In genomic region chr1:72600778-72601177, GRCm38 (mm10) we compare ENCODE assay signal across 20 mouse cellular contexts. TPM values are rescaled to one million over a fixed set of nuclear protein-coding genes. Genes with fewer than 3 reads are reported as not detected.
A peak's percentile ranks its signal among the peaks of the same experiment; 100 is the strongest.
DNase-seq lines count a peak whose midpoint lies in the region; ATAC-seq and TF ChIP-seq lines count a peak whose summit lies in the region.
"Had no signal": no experiment of that assay in that cellular context is flagged by ENCODE, and none has a peak within 500 bp of the region (broad histone marks: within the 10 kb centered on the region; RNA-seq: fewer than 3 reads in every experiment).

No protein-coding gene starts in this region.

- H3K27me3 ChIP-seq in hindbrain, postnatal 0 days (ENCODE audit: insufficient read depth, low read length): no peaks in the 10 kb centered on the region
- no peaks in the 10 kb centered on the region for H3K27me3 ChIP-seq in hindbrain, embryonic 10.5 days (ENCODE audit: insufficient read depth, poor library complexity, severe bottlenecking)
- no peaks in the 10 kb centered on the region for H3K27me3 ChIP-seq in heart, embryonic 15.5 days
- H3K27me3 ChIP-seq: embryonic facial prominence, embryonic 13.5 days; hindbrain, embryonic 13.5 days; kidney, embryonic 15.5 days; limb, embryonic 15.5 days; neural tube, embryonic 13.5 days had no signal

- intact Hi-C loops in heart, postnatal 14 days (cut with DNase I): no loop called here
- intact Hi-C loops in left cerebral cortex, adult 2 months (cut with DNase I): no loop called here

- no peaks in the 10 kb centered on the region for H3K9me3 ChIP-seq in hindbrain, postnatal 0 days (ENCODE audit: low read length)
- H3K9me3 ChIP-seq in hindbrain, embryonic 10.5 days: no peaks in the 10 kb centered on the region
- no peaks in the 10 kb centered on the region for H3K9me3 ChIP-seq in heart, embryonic 15.5 days (replicated peaks)
- H3K9me3 ChIP-seq: embryonic facial prominence, embryonic 13.5 days; G1E; hindbrain, embryonic 13.5 days; kidney, embryonic 15.5 days; limb, embryonic 15.5 days; neural tube, embryonic 13.5 days had no signal

- H3K36me3 ChIP-seq in hindbrain, postnatal 0 days (ENCODE audit: insufficient read depth, low read length): peaks cover 37% of the 10 kb centered on the region
- peaks cover 85% of the 10 kb centered on the region for H3K36me3 ChIP-seq in hindbrain, embryonic 10.5 days
- H3K36me3 ChIP-seq in heart, embryonic 15.5 days: peaks cover 18% of the 10 kb centered on the region; the same call in 1 of the 2 replicates

- DNase-seq in heart, adult 11 months: peak; percentile 92
- no peak for DNase-seq in heart, postnatal 14 days
- DNase-seq in hindbrain, postnatal 0 days (ENCODE audit: low spot score): peak; percentile 27
- no peak for DNase-seq in hindbrain, embryonic 10.5 days (ENCODE audit: low spot score)
- peak; percentile 29 for DNase-seq in heart, postnatal 4 days
- DNase-seq in left cerebral cortex, adult 2 months (ENCODE audit: extremely low spot score in 1 of 2, low spot score in 2 of 2): no peak
- DNase-seq: adrenal gland, postnatal 10 days; right cerebral cortex, adult 18-20 months; thymus, postnatal 25 days had no signal

- H3K4me3 ChIP-seq in hindbrain, postnatal 0 days (ENCODE audit: low read length): no peak overlapping the region
- no peak overlapping the region for H3K4me3 ChIP-seq in hindbrain, embryonic 10.5 days
- no peak overlapping the region for H3K4me3 ChIP-seq in heart, embryonic 15.5 days
- no peak overlapping the region for H3K4me3 ChIP-seq in left cerebral cortex, adult 2 months
- H3K4me3 ChIP-seq: embryonic facial prominence, embryonic 13.5 days; hindbrain, embryonic 13.5 days; kidney, embryonic 15.5 days; limb, embryonic 15.5 days; neural tube, embryonic 13.5 days had no signal

- no peak for ATAC-seq in hindbrain, postnatal 0 days
- no peak for ATAC-seq in heart, embryonic 15.5 days (replicated peaks; ENCODE audit: insufficient number of reproducible peaks, insufficient read depth, low FRiP score, low read depth)
- ATAC-seq: activated CD4-positive, CD25-positive, alpha-beta regulatory T cell, adult 4 months; intestine, embryonic 16.5 days; lung, postnatal 0 days had no signal

- H3K27ac ChIP-seq in hindbrain, postnatal 0 days: no peak overlapping the region
- H3K27ac ChIP-seq in hindbrain, embryonic 10.5 days: no peak overlapping the region
- peak overlapping the region; percentile 80 for H3K27ac ChIP-seq in heart, embryonic 15.5 days
- H3K27ac ChIP-seq in left cerebral cortex, adult 2 months: no peak overlapping the region
- H3K27ac ChIP-seq: embryonic facial prominence, embryonic 13.5 days; hindbrain, embryonic 13.5 days; limb, embryonic 15.5 days; neural tube, embryonic 13.5 days had no signal

- no peak overlapping the region for H3K4me2 ChIP-seq in hindbrain, postnatal 0 days (ENCODE audit: low read depth, low read length)
- no peak overlapping the region for H3K4me2 ChIP-seq in heart, embryonic 15.5 days
- H3K4me2 ChIP-seq: embryonic facial prominence, embryonic 13.5 days; hindbrain, embryonic 13.5 days; kidney, embryonic 15.5 days; limb, embryonic 15.5 days; midbrain, embryonic 11.5 days; neural tube, embryonic 13.5 days had no signal

- 67% methylated on average over 5 of the region's 5 CpGs for WGBS in hindbrain, postnatal 0 days
- 93% methylated on average over 5 of the region's 5 CpGs for WGBS in hindbrain, embryonic 10.5 days
- WGBS in heart, embryonic 15.5 days: 84% methylated on average over 5 of the region's 5 CpGs

- no peak for TF ChIP-seq CTCF in hindbrain, postnatal 0 days (IDR thresholded peaks at IDR 0.05; ENCODE audit: low read depth)
- no peak for TF ChIP-seq CTCF in left cerebral cortex, adult 2 months (IDR thresholded peaks at IDR 0.05)

- no peaks in the 10 kb centered on the region for H3K4me1 ChIP-seq in hindbrain, postnatal 0 days (ENCODE audit: insufficient read depth, low read length)
- H3K4me1 ChIP-seq in hindbrain, embryonic 10.5 days (replicated peaks): no peaks in the 10 kb centered on the region
- H3K4me1 ChIP-seq in heart, embryonic 15.5 days (replicated peaks): peaks cover 42% of the 10 kb centered on the region

- no peak overlapping the region for H3K9ac ChIP-seq in hindbrain, postnatal 0 days (replicated peaks; ENCODE audit: low read length)
- no peak overlapping the region for H3K9ac ChIP-seq in heart, embryonic 15.5 days
- H3K9ac ChIP-seq: embryonic facial prominence, embryonic 13.5 days; hindbrain, embryonic 13.5 days; kidney, embryonic 15.5 days; limb, embryonic 15.5 days; neural tube, embryonic 13.5 days had no signal

RNA-seq across cellular contexts. Expression of gene Smarcal1, which starts 17.7 kb away (rescaled TPM):
- total RNA-seq in heart, postnatal 14 days (2021): 10 to 100 TPM; 25.6 to 26.2 TPM
- total RNA-seq in hindbrain, postnatal 0 days (2014; rRNA removed): 42.0 and 53.6 TPM in 2 replicates
- polyA plus RNA-seq in hindbrain, postnatal 0 days (2015; fragmentation: Nextera tagmentation; extraction: Ambion mirVana): 19.1 and 19.7 TPM in 2 replicates
- polyA plus RNA-seq in hindbrain, embryonic 10.5 days (2016; fragmentation: Nextera tagmentation; extraction: Ambion mirVana): 31.6 and 32.0 TPM in 2 replicates
- polyA plus RNA-seq in heart, embryonic 15.5 days (2015; fragmentation: Nextera tagmentation; extraction: Ambion mirVana): 16.6 and 19.5 TPM in 2 replicates
- 10 to 100 TPM; 32.3 to 34.7 TPM for total RNA-seq in heart, postnatal 4 days (2021)
- total RNA-seq in left cerebral cortex, adult 2 months (2021): 10 to 100 TPM; 69.0 to 72.4 TPM

Comparison
In these comparisons a context has a peak if more than half of its experiments do, and no peak if none do; other contexts are left out.
1. DNase-seq: peak in heart, adult 11 months (single experiment), hindbrain, postnatal 0 days (single experiment) and heart, postnatal 4 days (single experiment); none in heart, postnatal 14 days (0 of 2), hindbrain, embryonic 10.5 days (single experiment) and left cerebral cortex, adult 2 months (0 of 2).